In the genomic region with DNA sequence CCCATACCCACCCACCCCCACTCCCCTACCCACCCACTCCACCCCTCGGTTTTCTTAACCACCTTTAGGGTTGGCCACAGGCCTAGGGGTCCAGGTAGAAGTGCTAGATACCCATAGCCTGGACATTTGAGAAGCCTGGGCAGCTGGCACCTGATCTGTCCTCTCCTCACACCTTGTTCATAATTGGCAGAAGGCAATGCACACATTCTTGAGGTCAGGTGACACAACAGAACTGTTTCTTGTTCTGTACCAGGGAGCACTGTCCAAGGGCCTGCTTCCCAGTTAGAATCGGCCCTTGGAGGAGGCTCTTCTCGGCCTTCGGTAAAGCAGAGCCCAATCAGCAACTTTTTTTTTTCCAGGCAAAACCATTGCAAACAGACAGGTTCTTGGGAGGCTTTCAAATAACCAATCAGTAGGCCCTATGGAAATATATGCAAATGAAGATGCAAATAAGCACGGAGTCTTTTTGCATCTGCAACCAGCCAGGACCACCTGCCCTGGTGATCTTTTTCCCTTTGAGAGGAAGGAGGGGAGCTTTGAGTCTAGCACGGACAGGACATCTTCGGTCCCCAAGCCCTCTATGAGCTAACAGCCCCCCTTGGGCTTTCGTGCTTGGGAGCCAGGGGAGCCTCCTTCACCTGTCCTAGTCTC, we compare ENCODE assay signal across 19 mouse cellular contexts. TPM values are rescaled to one million over a fixed set of nuclear protein-coding genes. Genes with fewer than 3 reads are reported as not detected.
DNase-seq lines count a peak whose midpoint lies in the region; ATAC-seq and TF ChIP-seq lines count a peak whose summit lies in the region.
"Had no signal": no experiment of that assay in that cellular context is flagged by ENCODE, and none has a peak within 500 bp of the region (broad histone marks: within the 10 kb centered on the region; RNA-seq: fewer than 3 reads in every experiment).

No protein-coding gene starts in this region.

- no peaks in the 10 kb centered on the region for H3K9me3 ChIP-seq in neural tube, embryonic 13.5 days
- H3K9me3 ChIP-seq in neural tube, embryonic 15.5 days (replicated peaks) = no peaks in the 10 kb centered on the region
- H3K9me3 ChIP-seq in hindbrain, postnatal 0 days (ENCODE audit: low read length) = no peaks in the 10 kb centered on the region
- H3K9me3 ChIP-seq: limb, embryonic 15.5 days had no signal

- no peak for TF ChIP-seq CTCF in hindbrain, postnatal 0 days (IDR thresholded peaks at IDR 0.05; ENCODE audit: low read depth)

- peaks cover 62% of the 10 kb centered on the region for H3K4me1 ChIP-seq in neural tube, embryonic 13.5 days (replicated peaks)
- H3K4me1 ChIP-seq in neural tube, embryonic 15.5 days = peaks cover 35% of the 10 kb centered on the region
- peaks cover 11% of the 10 kb centered on the region; the same call in 1 of the 2 replicates for H3K4me1 ChIP-seq in hindbrain, postnatal 0 days (ENCODE audit: insufficient read depth, low read length)

- DNase-seq in lung, adult 18-20 months = peak; percentile 27 to 51
- DNase-seq in lung, postnatal 10 days = no peak
- peak; percentile 40 for DNase-seq in MN1 (ENCODE audit: low spot score)
- peak; percentile 22 for DNase-seq in hindbrain, postnatal 0 days (ENCODE audit: low spot score)
- no peak for DNase-seq in urinary bladder, adult 2 months (ENCODE audit: low spot score)
- DNase-seq in gastrocnemius, postnatal 25 days = no peak
- DNase-seq: adrenal gland, adult 2 months; cerebellum, adult 11 months; cerebellum, postnatal 25 days; gastrocnemius, postnatal 10 days; heart, postnatal 10 days; kidney, adult 9 months; kidney, postnatal 36 days; right cerebral cortex, adult 18-20 months; thymus, postnatal 4 days had no signal

- H3K9ac ChIP-seq in neural tube, embryonic 13.5 days = no peak overlapping the region
- no peak overlapping the region for H3K9ac ChIP-seq in neural tube, embryonic 15.5 days (replicated peaks)
- H3K9ac ChIP-seq in hindbrain, postnatal 0 days (replicated peaks; ENCODE audit: low read length) = no peak overlapping the region
- H3K9ac ChIP-seq: limb, embryonic 15.5 days had no signal

- no peak for ATAC-seq in neural tube, embryonic 13.5 days (ENCODE audit: low read depth)
- ATAC-seq in neural tube, embryonic 15.5 days (ENCODE audit: low FRiP score) = no peak
- ATAC-seq in hindbrain, postnatal 0 days = no peak

- H3K36me3 ChIP-seq in neural tube, embryonic 13.5 days = no peaks in the 10 kb centered on the region
- H3K36me3 ChIP-seq in neural tube, embryonic 15.5 days = no peaks in the 10 kb centered on the region
- no peaks in the 10 kb centered on the region for H3K36me3 ChIP-seq in hindbrain, postnatal 0 days (ENCODE audit: insufficient read depth, low read length)
- H3K36me3 ChIP-seq: limb, embryonic 15.5 days had no signal

- H3K4me3 ChIP-seq in neural tube, embryonic 13.5 days = no peak overlapping the region
- H3K4me3 ChIP-seq in neural tube, embryonic 15.5 days (replicated peaks) = no peak overlapping the region
- no peak overlapping the region for H3K4me3 ChIP-seq in hindbrain, postnatal 0 days (ENCODE audit: low read length)
- H3K4me3 ChIP-seq: limb, embryonic 15.5 days; myocyte had no signal

- peak overlapping the region; percentile 83 for H3K27ac ChIP-seq in neural tube, embryonic 13.5 days (replicated peaks)
- H3K27ac ChIP-seq in neural tube, embryonic 15.5 days (replicated peaks) = no peak overlapping the region
- no peak overlapping the region for H3K27ac ChIP-seq in hindbrain, postnatal 0 days
- H3K27ac ChIP-seq: limb, embryonic 15.5 days had no signal

- H3K27me3 ChIP-seq in neural tube, embryonic 13.5 days = peaks cover 28% of the 10 kb centered on the region
- H3K27me3 ChIP-seq in neural tube, embryonic 15.5 days (replicated peaks) = peaks cover 29% of the 10 kb centered on the region
- H3K27me3 ChIP-seq in hindbrain, postnatal 0 days (ENCODE audit: insufficient read depth, low read length) = peaks cover 11% of the 10 kb centered on the region; the same call in 1 of the 2 replicates

- no peak overlapping the region for H3K4me2 ChIP-seq in neural tube, embryonic 13.5 days
- no peak overlapping the region for H3K4me2 ChIP-seq in neural tube, embryonic 15.5 days
- no peak overlapping the region for H3K4me2 ChIP-seq in hindbrain, postnatal 0 days (ENCODE audit: low read depth, low read length)
- H3K4me2 ChIP-seq: limb, embryonic 15.5 days had no signal

- 23% methylated on average over 8 of the region's 8 CpGs for WGBS in neural tube, embryonic 13.5 days
- WGBS in neural tube, embryonic 15.5 days = 17% methylated on average over 8 of the region's 8 CpGs
- 33% methylated on average over 8 of the region's 8 CpGs for WGBS in hindbrain, postnatal 0 days

RNA-seq across cellular contexts. Expression of gene Casz1, which starts 36.4 kb away (rescaled TPM):
- 16.2 and 17.3 TPM in 2 replicates for polyA plus RNA-seq in neural tube, embryonic 13.5 days (2015; fragmentation: Nextera tagmentation; extraction: Ambion mirVana)
- polyA plus RNA-seq in neural tube, embryonic 15.5 days (2015; fragmentation: Nextera tagmentation; extraction: Ambion mirVana) = 11.0 and 12.3 TPM in 2 replicates
- total RNA-seq in hindbrain, postnatal 0 days (2014; rRNA removed) = 6.3 and 7.2 TPM in 2 replicates
- polyA plus RNA-seq in hindbrain, postnatal 0 days (2015; fragmentation: Nextera tagmentation; extraction: Ambion mirVana) = 2.3 and 3.2 TPM in 2 replicates
- polyA plus RNA-seq in urinary bladder, adult 2 months (2012; rRNA removed) = 21.0 and 29.8 TPM in 2 replicates
- 10 to 100 TPM; 27.8 to 30.2 TPM for total RNA-seq in gastrocnemius, postnatal 25 days (2021)

Comparison
In these comparisons a context has a peak if more than half of its experiments do, and no peak if none do; other contexts are left out.
1. DNase-seq: peak in lung, adult 18-20 months (2 of 2), MN1 (single experiment) and hindbrain, postnatal 0 days (single experiment); none in lung, postnatal 10 days (single experiment), urinary bladder, adult 2 months (single experiment) and gastrocnemius, postnatal 25 days (single experiment).